Mouse (Mus musculus): ENCODE results near the gene Skida1.

The Skida1 gene

GRCm38 (mm10) chr2:18038895-18039371 lies 9.9 kb downstream of the Skida1 start:
- no peak for DNase-seq

- peak; percentile 34 for DNase-seq
These were observed 10.6 kb downstream of the Skida1 start for GRCm38 (mm10) chr2:18038141-18038752.

DNA sequence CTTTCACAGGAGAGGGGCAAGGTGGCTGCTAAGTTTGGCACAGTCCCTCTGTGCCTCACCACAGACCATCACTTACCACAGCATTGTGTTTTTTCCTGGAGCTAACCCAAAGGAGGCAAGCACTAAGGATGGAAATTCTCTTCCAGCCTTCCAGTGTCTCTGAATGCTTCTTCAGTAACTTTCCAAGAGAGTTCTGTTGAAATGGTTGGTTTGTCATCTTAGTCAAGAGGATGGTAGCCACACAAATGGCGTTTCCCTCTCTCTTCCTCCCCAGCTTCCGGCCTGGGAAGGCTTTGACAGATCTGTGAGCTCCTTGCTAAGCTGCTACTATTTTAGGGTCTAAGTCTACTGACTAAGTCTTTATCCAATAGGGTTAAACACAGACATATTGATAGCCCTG lies 11.4 kb downstream of the Skida1 start, which contains the start of gene A930004D18Rik:
Gene A930004D18Rik, minus strand, starts transcription at position 247 of the 400 bp plus-strand sequence.
- DNase-seq: no peak

DNA sequence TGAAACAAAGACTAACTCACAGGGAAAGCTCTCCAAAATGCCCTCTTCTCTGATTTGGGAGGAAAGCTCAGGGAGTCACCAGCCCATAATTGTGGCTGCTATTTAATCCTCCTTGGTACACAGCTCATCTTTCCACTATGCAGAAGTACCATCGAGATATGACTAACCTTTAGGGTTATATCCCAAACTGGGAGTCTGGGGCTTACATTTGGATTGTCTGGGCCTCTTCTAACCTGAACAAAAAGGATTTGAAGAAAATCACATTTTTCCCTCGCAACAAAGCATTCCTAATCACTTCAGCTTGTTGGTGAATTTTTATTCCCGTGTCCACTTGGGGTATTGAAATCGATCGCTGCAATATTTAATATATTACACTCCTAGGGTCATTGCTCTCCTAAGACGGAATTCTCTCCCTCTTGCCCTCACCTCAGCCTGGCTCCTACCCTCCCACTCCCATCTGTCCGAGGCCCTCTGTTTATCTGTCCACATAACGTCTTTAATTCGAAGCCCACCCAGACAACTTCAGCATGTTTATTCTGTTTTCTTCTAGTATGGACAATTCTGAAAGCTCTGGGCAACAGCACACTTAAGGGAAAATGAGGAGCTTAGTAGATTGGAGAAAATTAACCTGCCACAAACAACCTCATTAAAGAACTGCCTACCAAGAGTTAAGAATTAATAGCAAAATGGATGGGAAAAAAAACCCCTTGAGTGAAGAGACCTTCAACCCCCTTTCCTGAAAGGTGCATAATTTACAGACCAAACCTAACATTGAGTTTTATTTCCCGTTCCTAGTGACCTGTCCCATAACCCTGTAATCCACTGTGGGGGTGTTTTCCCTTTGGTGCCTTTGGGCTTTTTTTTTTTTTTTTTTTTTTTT lies 14.2 kb downstream of the Skida1 start:
- DNase-seq: no peak

- DNase-seq: no peak
These were observed 15.4 kb downstream of the Skida1 start for GRCm38 (mm10) chr2:18033166-18034108.

GRCm38 (mm10) chr2:18032538-18032895 lies 16.3 kb downstream of the Skida1 start:
- DNase-seq: peak; percentile 54

GRCm38 (mm10) chr2:18031831-18032537 lies 16.9 kb downstream of the Skida1 start:
- DNase-seq: peak; percentile 75

DNA sequence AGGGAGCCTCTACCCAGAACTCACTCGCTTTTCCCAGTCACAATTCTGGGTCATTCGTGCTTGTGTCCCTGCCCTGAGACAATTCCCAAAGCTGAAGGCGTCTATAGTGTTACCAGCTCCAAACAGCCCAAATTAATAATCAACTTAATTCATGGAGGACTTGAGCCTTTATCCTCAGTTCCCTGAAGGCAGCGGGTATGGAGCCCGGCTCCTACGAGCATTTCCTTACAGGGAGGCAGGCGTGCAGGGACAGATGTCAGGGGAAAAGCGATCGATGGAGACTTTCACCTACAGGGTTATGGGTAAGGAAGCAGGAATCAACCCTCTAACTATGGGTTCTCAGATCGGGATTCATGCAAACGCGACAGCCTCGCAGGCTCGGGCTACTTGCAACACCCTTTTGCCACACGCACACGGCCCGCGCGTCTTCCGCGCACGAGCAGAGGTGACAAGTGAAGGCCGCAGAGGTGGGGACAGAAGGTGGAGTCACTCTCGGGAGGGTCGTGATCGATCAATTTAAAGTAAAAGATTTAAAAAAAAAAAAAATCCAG lies 17.5 kb downstream of the Skida1 start:
- peak; percentile 63 for DNase-seq

GRCm38 (mm10) chr2:18030581-18030980 lies 18.3 kb downstream of the Skida1 start:
- no peak for DNase-seq

- DNase-seq: no peak
These were observed 19.2 kb downstream of the Skida1 start for GRCm38 (mm10) chr2:18029656-18030055.

DNA sequence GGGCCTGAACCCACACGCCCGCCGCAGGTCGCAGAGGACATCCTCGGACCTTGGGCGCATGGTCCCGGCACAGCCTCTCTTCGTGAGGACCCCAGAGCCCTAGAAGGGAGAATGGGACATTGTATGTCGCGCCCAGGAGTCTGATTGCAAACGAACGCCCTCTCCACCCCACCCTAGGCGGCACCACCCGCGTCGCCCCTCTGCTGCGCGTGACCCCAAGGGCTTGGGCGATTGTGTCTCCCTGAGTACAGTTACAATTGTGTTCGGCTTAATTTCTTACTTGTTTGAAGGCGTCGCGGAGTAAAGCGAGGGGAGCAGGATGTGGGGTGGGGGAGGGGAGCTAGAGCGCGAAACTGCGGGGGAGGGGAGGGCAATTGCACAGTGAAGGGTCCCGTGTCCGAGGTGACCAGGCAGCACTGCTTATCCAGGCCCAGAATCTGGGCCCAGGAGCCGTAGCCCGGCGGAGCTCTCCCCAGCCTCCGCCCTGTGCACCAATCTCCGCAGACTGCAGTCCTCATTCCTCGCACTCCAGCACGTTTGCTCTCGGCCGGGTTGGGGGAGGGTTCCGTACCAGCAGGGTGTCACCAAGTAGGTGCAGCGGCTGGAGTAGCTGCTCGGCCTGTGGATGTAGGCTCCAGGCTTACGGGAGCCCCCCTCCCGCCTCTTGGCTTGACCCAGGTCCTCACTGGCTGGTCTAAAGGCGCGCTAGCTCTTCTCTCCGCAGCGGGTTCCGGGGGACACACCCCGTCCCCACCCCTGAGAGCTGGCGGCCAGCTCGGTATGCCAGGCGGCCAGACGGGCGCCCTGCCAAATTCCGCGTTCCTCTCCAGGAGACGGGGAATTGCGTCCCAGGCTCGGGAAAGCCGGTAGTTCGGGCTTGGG lies 20.5 kb downstream of the Skida1 start:
- peak; percentile 97 for DNase-seq

DNA sequence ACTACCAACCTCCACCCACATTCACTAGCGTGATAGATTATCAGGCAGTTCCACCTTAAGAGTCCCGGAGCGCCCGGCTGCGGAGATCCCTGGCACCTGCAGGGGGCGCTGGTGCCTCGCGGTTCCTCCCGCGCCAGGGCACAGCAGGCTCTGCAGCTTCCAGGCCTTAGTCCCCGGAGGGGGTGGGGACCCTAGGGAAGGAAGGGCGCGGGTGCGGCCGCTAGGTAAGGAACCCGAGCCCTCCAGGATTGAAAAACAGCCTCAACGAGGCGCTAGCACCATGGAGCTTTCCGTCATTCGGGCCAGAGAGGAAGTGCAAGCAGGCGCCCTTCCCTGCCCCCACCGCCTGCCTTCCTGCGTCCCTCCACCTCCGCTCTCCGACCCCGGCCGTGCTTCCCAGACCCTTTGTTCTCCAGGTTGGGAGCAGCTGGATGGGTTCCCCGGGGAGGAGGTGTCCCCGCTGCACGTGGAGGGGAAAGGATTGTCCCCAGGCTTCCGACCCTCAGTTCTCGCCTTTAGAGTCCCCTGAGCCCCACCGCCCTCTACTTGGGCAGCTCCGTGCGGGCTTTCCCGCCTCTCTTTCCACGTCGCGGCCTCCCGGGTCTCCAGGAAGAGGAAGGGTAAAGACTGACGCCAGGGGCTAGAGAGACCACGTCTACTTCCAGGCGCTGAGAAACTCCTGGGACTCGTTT lies 21.3 kb downstream of the Skida1 start:
- DNase-seq: peak; percentile 97

DNA sequence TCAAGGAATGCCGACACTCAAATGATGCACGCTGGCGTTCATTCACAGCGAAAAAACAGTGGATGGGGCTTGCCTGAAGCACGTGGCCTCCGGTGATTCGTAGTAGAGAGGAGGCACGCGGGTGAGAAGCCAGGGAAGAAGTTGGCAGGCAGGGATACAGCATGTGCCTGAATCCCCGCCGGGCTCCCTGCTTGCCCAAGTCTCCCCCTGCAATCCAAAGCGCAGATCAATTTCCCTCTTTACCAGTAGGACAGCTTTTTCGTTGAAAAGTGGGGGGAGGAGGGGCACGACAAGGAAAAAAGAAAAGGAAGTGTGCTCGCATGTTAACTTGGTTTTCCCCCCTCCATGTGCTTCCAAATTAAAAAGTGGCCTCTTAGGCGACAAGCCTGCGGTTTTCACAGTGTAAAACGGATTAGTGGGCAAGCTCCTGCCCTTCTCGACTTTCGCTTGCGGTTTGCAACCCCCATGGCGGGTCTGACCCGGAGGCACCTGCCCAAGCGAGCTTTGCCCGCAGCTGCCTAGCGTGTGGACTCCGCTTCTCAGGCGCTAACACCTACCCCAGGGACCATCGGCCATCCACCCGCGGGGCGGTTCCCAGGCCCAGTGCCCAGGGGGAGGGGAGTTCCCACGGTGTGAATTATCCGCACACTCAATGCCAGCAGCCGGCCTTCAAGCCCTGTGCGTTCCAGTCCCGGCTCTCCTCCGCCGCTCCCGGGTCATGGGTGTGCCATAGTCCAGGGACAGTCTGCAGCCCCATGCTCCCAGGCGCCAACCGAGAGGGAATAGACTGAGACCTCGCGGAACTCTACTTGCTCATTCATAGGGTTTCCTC lies 22.5 kb downstream of the Skida1 start:
- DNase-seq: peak; percentile 82

DNA sequence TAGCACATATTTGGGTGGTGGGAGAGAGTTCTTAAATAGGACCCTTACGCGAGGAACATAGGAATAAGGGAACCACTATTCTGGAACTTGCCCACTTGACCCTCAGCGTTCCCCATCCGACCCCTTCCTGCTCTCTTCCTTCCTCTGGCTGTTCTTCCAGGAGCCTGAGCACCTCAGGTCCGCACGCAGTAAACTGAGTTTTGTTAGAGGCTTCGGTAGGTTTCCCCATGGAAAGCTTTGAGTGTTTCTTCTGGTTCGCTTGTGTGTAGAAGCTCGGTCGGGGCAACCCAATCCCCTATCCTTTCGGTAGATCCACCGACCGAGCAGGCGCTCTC lies 23.1 kb downstream of the Skida1 start:
- DNase-seq: no peak

GRCm38 (mm10) chr2:18025116-18025515 lies 23.7 kb downstream of the Skida1 start:
- no peak for DNase-seq

- no peak for DNase-seq
These were observed 26.0 kb downstream of the Skida1 start for GRCm38 (mm10) chr2:18022886-18023285.

- DNase-seq: no peak
These were observed 29.7 kb downstream of the Skida1 start for GRCm38 (mm10) chr2:18019122-18019521.

GRCm38 (mm10) chr2:18017321-18017720 lies 31.5 kb downstream of the Skida1 start:
- no peak for DNase-seq

- DNase-seq: no peak
These were observed 32.2 kb downstream of the Skida1 start for GRCm38 (mm10) chr2:18016639-18017038.

Data from kidney, postnatal 14 days (tissue).